Mouse (Mus musculus) lung, embryonic 16.5 days (tissue): ENCODE results near the gene Tnni3k. TPM values are rescaled to one million over a fixed set of nuclear protein-coding genes. Genes with fewer than 3 reads are reported as not detected.

Experiments
- polyA plus RNA-seq: library from polyadenylated mRNA; unstranded; fragments of >200 nt; fragmentation: Nextera tagmentation; extraction: Ambion mirVana; gene quantifications from 2 replicates; pipeline ENCODE4 v1.2.1, GENCODE M21; 2015

Gene Tnni3k
- polyA plus RNA-seq, 1 experiment from 2014 or later = 1.1 TPM

Other genes starting within 250 kb of the Tnni3k start
- 15.6 and 17.4 TPM in 2 replicates for gene Fpgt, start 38.0 kb upstream of the Tnni3k start, polyA plus RNA-seq
- 0.96 and 1.1 TPM in 2 replicates for gene Lrriq3, start 38.0 kb upstream of the Tnni3k start, polyA plus RNA-seq